In genomic region chrX:134424263-134424662, GRCm38 (mm10) we compare ENCODE assay signal across 26 mouse cellular contexts. TPM values are rescaled to one million over a fixed set of nuclear protein-coding genes. Genes with fewer than 3 reads are reported as not detected.
A peak's percentile ranks its signal among the peaks of the same experiment; 100 is the strongest.
DNase-seq lines count a peak whose midpoint lies in the region; ATAC-seq and TF ChIP-seq lines count a peak whose summit lies in the region.
"Had no signal": no experiment of that assay in that cellular context is flagged by ENCODE, and none has a peak within 500 bp of the region (broad histone marks: within the 10 kb centered on the region; RNA-seq: fewer than 3 reads in every experiment).

No protein-coding gene starts in this region.

- peak; percentile 87 for ATAC-seq in granulocyte monocyte progenitor cell, adult 5-6 weeks (replicated peaks; ENCODE audit: poor library complexity, severe bottlenecking)
- peak; percentile 77 for ATAC-seq in megakaryocyte progenitor cell, adult 5-6 weeks (replicated peaks; ENCODE audit: poor library complexity)
- no peak for ATAC-seq in midbrain, embryonic 11.5 days (ENCODE audit: low FRiP score)
- no peak for ATAC-seq in hindbrain, embryonic 14.5 days (ENCODE audit: low FRiP score)
- ATAC-seq: forebrain, embryonic 13.5 days; forebrain, embryonic 15.5 days; forebrain, postnatal 0 days had no signal

- no peaks in the 10 kb centered on the region for H3K9me3 ChIP-seq in MEL (replicated peaks; ENCODE audit: insufficient read depth, low read length)
- H3K9me3 ChIP-seq in midbrain, embryonic 10.5 days (replicated peaks) = no peaks in the 10 kb centered on the region
- H3K9me3 ChIP-seq in midbrain, embryonic 11.5 days (ENCODE audit: control insufficient read depth, low read length) = no peaks in the 10 kb centered on the region
- no peaks in the 10 kb centered on the region for H3K9me3 ChIP-seq in hindbrain, embryonic 14.5 days (ENCODE audit: control insufficient read depth, low read length)
- H3K9me3 ChIP-seq: embryonic facial prominence, embryonic 10.5 days; embryonic facial prominence, embryonic 12.5 days; forebrain, embryonic 13.5 days; forebrain, embryonic 15.5 days; G1E had no signal

- DNase-seq in A20 (ENCODE audit: low read depth, low spot score) (peak; percentile 30), MEL (ENCODE audit: low read depth, low spot score) (peak; percentile 28)
- DNase-seq in midbrain, embryonic 10.5 days (ENCODE audit: low spot score) = no peak
- DNase-seq in midbrain, embryonic 11.5 days (ENCODE audit: low spot score, missing footprints) = no peak
- DNase-seq in cerebellum, postnatal 25 days = no peak
- no peak for DNase-seq in hindbrain, embryonic 14.5 days (ENCODE audit: low spot score)
- DNase-seq: adrenal gland, adult 2 months; adrenal gland, postnatal 10 days; adrenal gland, postnatal 25 days; cerebellum, adult 11 months; cerebellum, adult 18-20 months; cerebellum, adult 8-10 months; cerebellum, adult 9-11 months; cerebellum, postnatal 36 days; forebrain, postnatal 0 days had no signal

- TF ChIP-seq RAD21 in MEL (IDR thresholded peaks at IDR 0.05; ENCODE audit: low read depth, low read length) = no peak

- 94% methylated on average over 5 of the region's 5 CpGs for WGBS in midbrain, embryonic 10.5 days
- 96% methylated on average over 5 of the region's 5 CpGs for WGBS in midbrain, embryonic 11.5 days
- 91% methylated on average over 5 of the region's 5 CpGs for WGBS in hindbrain, embryonic 14.5 days

- no peak for TF ChIP-seq CTCF in MEL (IDR thresholded peaks at IDR 0.05 in 2 of 3, conservative IDR thresholded peaks at IDR 0.05 in 1 of 3; ENCODE audit: control insufficient read depth in 1 of 3, insufficient read depth in 1 of 3, low read depth in 2 of 3, low read length in 3 of 3, poor library complexity in 1 of 3, severe bottlenecking in 1 of 3)

- H3K27ac ChIP-seq in MEL (ENCODE audit: control insufficient read depth, low read depth, low read length) = no peak overlapping the region
- no peak overlapping the region for H3K27ac ChIP-seq in midbrain, embryonic 10.5 days (replicated peaks)
- H3K27ac ChIP-seq in midbrain, embryonic 11.5 days (ENCODE audit: low read depth, low read length) = no peak overlapping the region
- no peak overlapping the region for H3K27ac ChIP-seq in hindbrain, embryonic 14.5 days
- H3K27ac ChIP-seq: embryonic facial prominence, embryonic 10.5 days; embryonic facial prominence, embryonic 12.5 days; forebrain, embryonic 13.5 days; forebrain, embryonic 15.5 days had no signal

- H3K4me2 ChIP-seq in midbrain, embryonic 11.5 days = no peak overlapping the region
- no peak overlapping the region for H3K4me2 ChIP-seq in hindbrain, embryonic 14.5 days (replicated peaks)
- H3K4me2 ChIP-seq: embryonic facial prominence, embryonic 12.5 days; forebrain, embryonic 13.5 days; forebrain, embryonic 15.5 days had no signal

- H3K4me3 ChIP-seq in MEL (ENCODE audit: control insufficient read depth in 1 of 2, insufficient read depth in 1 of 2, low read depth in 2 of 2, low read length in 2 of 2) = no peak overlapping the region
- no peak overlapping the region for H3K4me3 ChIP-seq in midbrain, embryonic 10.5 days
- H3K4me3 ChIP-seq in midbrain, embryonic 11.5 days (ENCODE audit: low read depth, low read length) = no peak overlapping the region
- H3K4me3 ChIP-seq in hindbrain, embryonic 14.5 days (replicated peaks; ENCODE audit: low read length) = no peak overlapping the region
- H3K4me3 ChIP-seq: embryonic facial prominence, embryonic 10.5 days; embryonic facial prominence, embryonic 12.5 days; forebrain, embryonic 13.5 days; forebrain, embryonic 15.5 days had no signal

- no peak for TF ChIP-seq POLR2A in MEL (IDR thresholded peaks at IDR 0.05; ENCODE audit: control insufficient read depth in 1 of 2, insufficient read depth in 1 of 2, low read depth in 1 of 2, low read length in 2 of 2, poor library complexity in 1 of 2)

- H3K4me1 ChIP-seq in MEL (ENCODE audit: control insufficient read depth in 1 of 2, insufficient read depth in 2 of 2, low read length in 2 of 2) = peaks cover 0 to 7% of the 10 kb centered on the region in 2 experiments; a peak in 2 of 4 replicates
- H3K4me1 ChIP-seq in midbrain, embryonic 10.5 days = peaks cover 7% of the 10 kb centered on the region; the same call in 1 of the 2 replicates
- H3K4me1 ChIP-seq in midbrain, embryonic 11.5 days (ENCODE audit: control insufficient read depth, insufficient read depth, low read length) = no peaks in the 10 kb centered on the region
- H3K4me1 ChIP-seq in hindbrain, embryonic 14.5 days (replicated peaks; ENCODE audit: control insufficient read depth, insufficient read depth, low read length) = no peaks in the 10 kb centered on the region
- H3K4me1 ChIP-seq: embryonic facial prominence, embryonic 12.5 days; forebrain, embryonic 13.5 days; forebrain, embryonic 15.5 days had no signal

- H3K36me3 ChIP-seq in MEL (ENCODE audit: control insufficient read depth in 1 of 2, insufficient read depth in 2 of 2, low read length in 2 of 2) = no peaks in the 10 kb centered on the region
- no peaks in the 10 kb centered on the region for H3K36me3 ChIP-seq in midbrain, embryonic 10.5 days
- H3K36me3 ChIP-seq in midbrain, embryonic 11.5 days (ENCODE audit: control insufficient read depth, insufficient read depth, low read length) = no peaks in the 10 kb centered on the region
- no peaks in the 10 kb centered on the region for H3K36me3 ChIP-seq in hindbrain, embryonic 14.5 days (replicated peaks; ENCODE audit: control insufficient read depth, insufficient read depth)
- H3K36me3 ChIP-seq: embryonic facial prominence, embryonic 10.5 days; embryonic facial prominence, embryonic 12.5 days; forebrain, embryonic 15.5 days; G1E had no signal

- no peak for TF ChIP-seq EP300 in MEL (IDR thresholded peaks at IDR 0.05; ENCODE audit: low read depth in 1 of 2, low read length in 2 of 2)

- no peaks in the 10 kb centered on the region for H3K27me3 ChIP-seq in MEL (ENCODE audit: control insufficient read depth in 1 of 2, insufficient read depth in 2 of 2, low read length in 2 of 2)
- H3K27me3 ChIP-seq in midbrain, embryonic 10.5 days (ENCODE audit: low read depth, poor library complexity, severe bottlenecking) = peaks cover 30% of the 10 kb centered on the region
- no peaks in the 10 kb centered on the region for H3K27me3 ChIP-seq in midbrain, embryonic 11.5 days (ENCODE audit: control insufficient read depth, insufficient read depth, low read length)
- no peaks in the 10 kb centered on the region for H3K27me3 ChIP-seq in hindbrain, embryonic 14.5 days (ENCODE audit: control insufficient read depth, insufficient read depth, low read length)
- H3K27me3 ChIP-seq: embryonic facial prominence, embryonic 12.5 days; forebrain, embryonic 13.5 days; forebrain, embryonic 15.5 days had no signal

- no peak overlapping the region for H3K9ac ChIP-seq in MEL (ENCODE audit: control insufficient read depth, low read depth, low read length, poor library complexity, severe bottlenecking)
- H3K9ac ChIP-seq in midbrain, embryonic 11.5 days (ENCODE audit: low read length) = no peak overlapping the region
- H3K9ac ChIP-seq in hindbrain, embryonic 14.5 days = no peak overlapping the region
- H3K9ac ChIP-seq: embryonic facial prominence, embryonic 12.5 days; forebrain, embryonic 13.5 days; forebrain, embryonic 15.5 days; forebrain, postnatal 0 days had no signal

- H3K79me2 ChIP-seq in MEL (ENCODE audit: control insufficient read depth, insufficient read depth, low read length, poor library complexity) = no peaks in the 10 kb centered on the region

TF ChIP-seq in MEL, 35 proteins besides CTCF, POLR2A, EP300 and RAD21 (continues in another document):
- TF ChIP-seq NRF1 (IDR thresholded peaks at IDR 0.05; ENCODE audit: insufficient read depth, low read depth, low read length, poor library complexity, severe bottlenecking) = no peak
- TF ChIP-seq USF2 (IDR thresholded peaks at IDR 0.05; ENCODE audit: borderline replicate concordance in 1 of 2, insufficient read depth in 1 of 2, low read depth in 1 of 2, low read length in 2 of 2) = no peak
- no peak for TF ChIP-seq POLR2AphosphoS5 (IDR thresholded peaks at IDR 0.05; ENCODE audit: borderline replicate concordance, low read depth, low read length)
- TF ChIP-seq ZKSCAN1 (IDR thresholded peaks at IDR 0.05; ENCODE audit: low read depth, low read length) = no peak
- no peak for TF ChIP-seq ELF1 (IDR thresholded peaks at IDR 0.05; ENCODE audit: low read depth, low read length)
- no peak for TF ChIP-seq MAZ (IDR thresholded peaks at IDR 0.05; ENCODE audit: low read depth, low read length)
- no peak for TF ChIP-seq SIN3A (IDR thresholded peaks at IDR 0.05; ENCODE audit: low read length)
- TF ChIP-seq GABPA (IDR thresholded peaks at IDR 0.05; ENCODE audit: low read depth, low read length) = no peak
- TF ChIP-seq RCOR1 (IDR thresholded peaks at IDR 0.05; ENCODE audit: low read depth, low read length) = no peak
- TF ChIP-seq MAFK (IDR thresholded peaks at IDR 0.05; ENCODE audit: borderline replicate concordance, low read depth, low read length) = no peak

RNA-seq across cellular contexts. Expression of gene Drp2, which starts 19.9 kb away (rescaled TPM):
- total RNA-seq in MEL (2012; rRNA removed) = 0.39 and 0.49 TPM in 2 replicates
- 1 to 10 TPM in 1 of 2 experiments, not detected in 1; 1.6 TPM for polyA plus RNA-seq in MEL (2012; ENCODE audit: insufficient read depth in 1 of 2, insufficient read length in 2 of 2, low read depth in 1 of 2, low replicate concordance in 2 of 2, missing spikeins in 1 of 2)
- 1.4 TPM in 1 of 2 replicates, not detected in the other for total RNA-seq in granulocyte monocyte progenitor cell, adult 5-6 weeks (2014; fragmentation: Nextera tagmentation)
- total RNA-seq in granulocyte monocyte progenitor cell, adult 5-6 weeks (2017) = 0.17 and 0.77 TPM in 2 replicates
- total RNA-seq in megakaryocyte progenitor cell, adult 5-6 weeks (2015) = 0.10 and 0.57 TPM in 2 replicates
- 0.27 TPM in 1 of 2 replicates, not detected in the other for total RNA-seq in megakaryocyte progenitor cell, adult 5-6 weeks (2017)
- polyA plus RNA-seq in midbrain, embryonic 10.5 days (2016; fragmentation: Nextera tagmentation; extraction: Ambion mirVana) = 4.6 and 7.9 TPM in 2 replicates
- polyA plus RNA-seq in midbrain, embryonic 11.5 days (2014; fragmentation: Nextera tagmentation; extraction: Ambion mirVana) = 8.8 and 9.3 TPM in 2 replicates
- polyA plus RNA-seq in hindbrain, embryonic 14.5 days (2014; fragmentation: Nextera tagmentation; extraction: Ambion mirVana) = 20.7 and 24.2 TPM in 2 replicates

RNA-seq across cellular contexts. Expression of gene Taf7l, which starts 52.0 kb away (rescaled TPM):
- total RNA-seq in MEL (2012; rRNA removed) = not detected in 2 replicates
- polyA plus RNA-seq in MEL (2012; ENCODE audit: insufficient read depth in 1 of 2, insufficient read length in 2 of 2, low read depth in 1 of 2, low replicate concordance in 2 of 2, missing spikeins in 1 of 2) = not detected
- not detected in 2 replicates for total RNA-seq in granulocyte monocyte progenitor cell, adult 5-6 weeks (2014; fragmentation: Nextera tagmentation)
- total RNA-seq in granulocyte monocyte progenitor cell, adult 5-6 weeks (2017) = not detected in 2 replicates
- total RNA-seq in megakaryocyte progenitor cell, adult 5-6 weeks (2015) = not detected in 2 replicates
- total RNA-seq in megakaryocyte progenitor cell, adult 5-6 weeks (2017) = not detected in 2 replicates
- polyA plus RNA-seq in midbrain, embryonic 10.5 days (2016; fragmentation: Nextera tagmentation; extraction: Ambion mirVana) = not detected in 2 replicates
- polyA plus RNA-seq in midbrain, embryonic 11.5 days (2014; fragmentation: Nextera tagmentation; extraction: Ambion mirVana) = not detected in 2 replicates
- polyA plus RNA-seq in hindbrain, embryonic 14.5 days (2014; fragmentation: Nextera tagmentation; extraction: Ambion mirVana) = 0.37 TPM in 1 of 2 replicates, not detected in the other
- total RNA-seq: adrenal gland, adult 2 months; adrenal gland, postnatal 10 days; adrenal gland, postnatal 25 days; adrenal gland, postnatal 4 days; forebrain, postnatal 0 days; G1E had no signal
- polyA plus RNA-seq: adrenal gland, adult 2 months; C2C12; cortical plate, adult 2 months; embryonic facial prominence, embryonic 14.5 days; forebrain, embryonic 13.5 days; forebrain, embryonic 15.5 days; G1E had no signal

Comparison
In these comparisons a context has a peak if more than half of its experiments do, and no peak if none do; other contexts are left out.
1. DNase-seq: peak in A20 (single experiment) and MEL (single experiment); none in midbrain, embryonic 10.5 days (single experiment), midbrain, embryonic 11.5 days (single experiment), cerebellum, postnatal 25 days (0 of 2) and hindbrain, embryonic 14.5 days (single experiment).
2. ATAC-seq: peak in granulocyte monocyte progenitor cell, adult 5-6 weeks (single experiment) and megakaryocyte progenitor cell, adult 5-6 weeks (single experiment); none in midbrain, embryonic 11.5 days (single experiment) and hindbrain, embryonic 14.5 days (single experiment).